Mouse (Mus musculus) thymus, postnatal 36 days (tissue): ENCODE data around the gene Hoxd12.

Experiments
- DNase-seq, 2 experiments: peaks; one replicate each; pipeline ENCODE4 v3.0.0; 2022; ENCODE audit warnings: mixed read lengths in 2 of 2

Hoxd12 gene

DNA sequence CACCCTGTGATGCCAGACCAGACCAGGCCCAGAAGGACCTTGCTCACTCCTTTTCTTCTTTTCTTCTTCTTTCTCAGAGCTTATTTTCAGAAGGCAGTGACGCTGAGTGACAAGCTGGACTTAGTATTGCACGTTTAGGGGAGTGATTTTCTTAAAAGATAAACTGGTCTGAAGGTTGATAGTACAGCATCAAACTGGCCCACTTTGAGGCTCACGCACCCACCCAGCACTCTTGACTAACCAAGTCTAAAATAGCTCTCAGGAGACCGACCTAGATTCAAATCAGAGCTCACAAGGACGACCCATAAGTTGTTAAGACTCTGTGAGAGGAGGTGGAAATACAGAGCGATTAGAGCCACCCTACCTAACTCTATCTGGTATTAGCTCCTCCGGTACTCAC is 8.4 kb upstream of the Hoxd12 start:
- no peak for DNase-seq

DNA sequence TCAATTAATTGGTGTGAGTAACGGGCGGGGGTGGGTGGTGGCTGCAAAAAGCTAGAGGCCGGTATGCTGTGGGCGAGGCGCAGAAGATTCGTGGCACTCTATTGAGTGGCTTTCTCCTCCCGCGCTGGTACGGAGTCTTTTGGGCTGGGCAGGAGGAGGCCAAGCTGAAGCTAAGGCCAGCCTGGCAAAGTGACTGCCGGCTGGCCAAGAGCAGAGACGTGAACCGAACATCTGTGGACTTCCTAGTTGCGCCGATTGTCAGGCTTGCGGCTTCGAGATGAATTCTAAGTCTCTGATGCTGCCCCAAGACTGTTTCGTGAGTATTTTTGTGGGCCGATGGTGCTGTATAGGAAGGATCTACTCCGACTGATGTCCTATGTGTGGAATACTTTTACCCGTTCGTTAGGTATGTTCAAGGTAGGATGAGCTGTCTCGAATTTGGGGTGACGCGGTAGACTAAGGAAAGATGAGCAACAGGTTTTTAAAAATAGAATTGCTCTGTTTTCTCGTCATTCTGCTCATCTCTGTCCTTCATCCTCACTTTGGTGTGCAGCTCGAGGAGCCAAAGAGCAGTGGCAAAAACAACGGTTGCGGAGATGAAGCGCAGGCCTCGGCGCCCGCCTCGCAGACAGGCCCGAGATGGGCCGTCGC is 7.5 kb upstream of the Hoxd12 start:
- no peak for DNase-seq

DNA sequence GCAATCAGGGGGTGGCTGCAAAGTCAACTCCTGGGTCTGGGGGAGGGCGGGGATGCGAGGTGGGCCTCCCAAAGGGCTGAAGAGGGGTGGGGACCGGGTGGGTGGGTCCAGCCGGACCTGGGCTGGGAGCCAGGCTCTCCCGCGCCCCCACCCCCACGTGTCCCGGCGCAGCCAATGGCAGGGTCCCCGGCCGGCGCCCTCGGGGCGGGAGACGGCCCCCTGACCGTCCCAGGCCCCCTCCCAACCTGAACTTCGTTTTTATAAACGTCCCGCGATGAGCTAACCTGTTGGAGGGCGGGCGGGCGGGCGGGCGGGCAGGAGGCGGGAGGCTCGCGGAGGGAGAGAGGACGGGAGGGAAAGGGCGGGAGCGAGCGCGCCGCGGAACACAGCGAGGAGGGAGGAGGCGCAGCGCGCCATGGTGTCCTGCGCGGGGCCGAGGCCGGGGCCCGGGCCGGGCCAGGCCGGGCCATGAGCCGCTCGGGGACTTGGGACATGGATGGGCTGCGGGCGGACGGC is 6.9 kb upstream of the Hoxd12 start, which contains the start of gene Hoxd13:
Gene Hoxd13 (plus strand): TSS at position 469 of the 516 bp plus-strand sequence.
- no peak for DNase-seq

- no peak for DNase-seq
These were observed 6.2 kb upstream of the Hoxd12 start for GRCm38 (mm10) chr2:74668370-74669229.

DNA sequence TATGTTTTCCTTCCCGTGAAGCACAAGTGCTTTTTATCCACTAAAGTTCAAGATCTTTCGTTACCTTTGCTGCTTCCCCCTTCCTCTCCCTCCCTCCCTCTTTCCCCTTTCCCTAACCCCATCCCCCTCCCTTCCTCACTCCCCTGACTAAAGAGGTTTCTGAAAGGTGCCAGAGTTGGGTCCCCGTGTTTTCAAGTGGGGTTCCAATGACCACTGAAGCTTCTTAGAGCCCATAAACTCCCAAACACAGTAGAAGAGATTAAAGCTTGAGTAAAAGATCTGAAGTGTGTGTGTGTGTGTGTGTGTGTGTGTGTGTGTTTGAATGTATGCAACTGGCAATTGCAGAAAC is 5.6 kb upstream of the Hoxd12 start:
- DNase-seq: no peak

- DNase-seq: no peak
These were observed 5.1 kb upstream of the Hoxd12 start for GRCm38 (mm10) chr2:74669650-74670235.

GRCm38 (mm10) chr2:74670632-74671188 is 4.1 kb upstream of the Hoxd12 start:
- DNase-seq: no peak

- no peak for DNase-seq
These were observed 3.0 kb upstream of the Hoxd12 start for GRCm38 (mm10) chr2:74671847-74672246.

DNA sequence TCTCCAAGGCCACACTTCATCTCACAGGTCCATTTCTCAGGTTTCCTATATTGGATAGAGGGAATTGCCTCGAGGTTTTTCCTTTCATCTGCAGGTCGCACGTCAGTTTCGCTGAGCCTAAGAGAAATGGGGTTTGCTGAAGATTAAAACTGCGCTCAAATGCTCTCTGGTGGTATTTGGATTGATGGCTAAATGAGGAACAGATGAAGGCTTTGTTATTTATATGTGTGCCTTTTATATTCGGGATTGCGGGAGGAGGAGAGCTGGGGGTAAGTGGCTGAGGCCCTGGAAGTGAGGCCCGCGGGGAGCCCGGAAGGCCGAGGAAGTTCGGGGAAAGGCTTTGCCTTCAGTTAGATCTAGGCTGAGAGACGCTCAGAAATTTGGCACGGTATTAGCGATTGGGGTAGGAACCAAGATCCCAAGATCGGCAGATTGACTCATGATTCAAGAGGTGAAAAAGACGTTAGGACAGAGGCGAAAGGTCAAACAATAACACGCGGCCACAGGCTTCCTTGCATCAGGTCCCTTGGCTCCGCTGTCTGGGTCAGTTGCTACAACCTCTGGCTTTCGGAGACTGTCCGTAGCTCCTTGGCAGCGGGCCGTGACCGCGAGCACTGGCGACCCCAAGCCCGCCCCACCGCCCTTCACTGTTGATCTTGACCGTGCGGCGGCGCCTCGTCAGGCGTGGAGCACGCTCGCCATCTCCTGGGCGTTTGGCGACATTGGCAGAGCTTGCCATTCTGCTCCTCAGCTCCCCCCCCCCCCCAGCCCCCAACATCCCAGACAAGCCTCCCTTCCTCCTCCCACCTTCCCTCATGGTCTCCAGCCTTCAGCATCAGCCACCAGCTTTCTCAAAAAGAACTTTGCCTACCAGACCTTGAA is 2.1 kb upstream of the Hoxd12 start:
- DNase-seq: peak in 1 of 2 experiments; percentile 37

DNA sequence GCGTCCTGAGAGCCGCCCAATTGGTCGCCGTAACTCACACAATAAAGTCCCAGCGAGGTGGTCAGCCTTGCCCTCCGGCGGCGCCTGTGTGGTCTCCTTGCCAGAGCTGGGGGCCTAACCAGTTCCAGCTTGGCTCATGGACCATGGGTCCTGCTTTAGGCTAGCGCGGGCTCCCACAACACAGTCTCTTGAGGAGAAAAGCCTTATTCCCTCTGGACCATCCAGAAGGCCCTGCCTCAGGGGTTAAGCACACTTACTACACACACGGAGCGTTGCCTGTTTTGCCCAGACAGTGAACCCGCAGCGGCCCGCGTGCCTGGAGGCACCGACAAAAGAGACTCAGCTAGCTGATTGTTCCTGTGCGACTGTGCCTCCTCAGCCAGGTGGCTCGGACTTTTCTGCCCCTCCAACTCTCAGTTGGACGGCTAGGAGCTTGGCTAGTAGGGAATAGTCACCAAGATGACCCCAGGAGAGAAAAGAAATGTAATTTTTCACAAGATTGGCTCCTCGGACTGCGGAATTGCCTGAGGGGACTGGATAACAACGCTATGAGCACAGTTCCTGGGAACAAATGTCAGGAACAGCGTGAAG is 883 bp upstream of the Hoxd12 start:
- DNase-seq: no peak

DNA sequence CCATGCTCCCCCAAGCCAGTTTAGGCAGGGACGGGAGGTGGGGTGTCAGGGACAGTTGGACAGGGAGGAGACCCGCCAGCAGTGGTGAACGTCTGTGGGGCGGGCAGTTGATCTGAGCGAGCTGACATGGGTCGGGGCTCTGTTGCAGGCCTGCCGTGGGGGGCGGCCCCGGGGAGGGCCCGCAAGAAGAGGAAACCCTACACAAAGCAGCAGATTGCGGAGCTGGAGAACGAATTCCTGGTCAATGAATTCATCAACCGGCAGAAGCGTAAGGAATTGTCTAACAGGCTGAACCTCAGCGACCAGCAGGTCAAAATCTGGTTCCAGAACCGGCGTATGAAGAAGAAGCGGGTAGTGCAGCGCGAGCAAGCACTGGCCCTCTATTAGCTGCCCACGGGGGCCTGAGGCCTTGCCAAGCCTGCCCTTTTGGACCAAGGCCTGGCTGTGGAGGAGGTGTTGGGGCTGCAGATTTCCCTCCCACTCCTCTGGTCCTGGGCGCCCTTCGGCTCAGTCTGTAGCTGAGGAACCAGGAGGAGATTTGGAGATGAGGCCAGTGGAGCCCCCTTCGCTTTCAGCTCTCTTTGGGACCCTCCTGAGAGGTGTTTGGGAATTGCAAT is 961 bp downstream of the Hoxd12 start:
- no peak for DNase-seq

GRCm38 (mm10) chr2:74676376-74677052 is 1.7 kb downstream of the Hoxd12 start:
- no peak for DNase-seq

GRCm38 (mm10) chr2:74677106-74677505 is 2.3 kb downstream of the Hoxd12 start:
- DNase-seq: no peak

DNA sequence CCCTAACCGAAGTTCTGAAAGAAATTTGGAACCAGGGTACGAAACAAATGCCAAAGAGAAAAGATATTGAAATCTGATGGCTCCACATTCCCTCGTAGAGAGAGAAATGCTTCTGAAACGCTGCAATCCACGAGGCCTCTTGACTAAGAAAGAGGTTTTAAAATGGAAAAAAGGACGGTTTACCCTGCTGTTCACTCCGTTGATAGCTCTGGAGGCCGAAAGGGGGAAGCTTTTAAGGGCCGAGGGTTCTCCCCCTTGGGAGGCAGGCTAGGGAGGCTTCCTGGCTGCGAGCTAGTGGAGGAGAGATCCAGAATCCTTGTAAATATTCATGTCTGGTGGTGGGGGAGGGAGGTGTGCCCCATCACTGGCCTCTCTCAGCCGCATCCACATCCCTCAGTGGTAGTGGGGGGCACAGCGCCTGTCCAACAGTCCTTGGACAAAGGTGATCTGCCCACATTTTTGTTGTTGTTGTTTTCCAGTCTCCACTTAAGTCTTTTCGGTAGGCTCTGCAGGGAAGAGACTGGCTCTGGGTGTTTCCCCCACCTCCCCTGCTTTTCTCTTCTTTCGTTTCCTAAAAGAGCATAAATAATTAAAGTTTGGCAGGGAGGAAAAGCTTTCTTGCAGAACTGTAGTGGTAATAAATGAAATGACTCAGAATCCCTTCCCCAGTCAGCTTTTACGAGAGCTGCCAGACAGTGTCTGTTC is 4.2 kb downstream of the Hoxd12 start, which contains the start of gene Hoxd11:
Gene Hoxd11 (plus strand): TSS at position 667 of the 705 bp plus-strand sequence.
- DNase-seq: no peak

- no peak for DNase-seq
These were observed 4.8 kb downstream of the Hoxd12 start for GRCm38 (mm10) chr2:74679596-74679971.

- DNase-seq: no peak
These were observed 5.2 kb downstream of the Hoxd12 start for GRCm38 (mm10) chr2:74679980-74680379.

DNA sequence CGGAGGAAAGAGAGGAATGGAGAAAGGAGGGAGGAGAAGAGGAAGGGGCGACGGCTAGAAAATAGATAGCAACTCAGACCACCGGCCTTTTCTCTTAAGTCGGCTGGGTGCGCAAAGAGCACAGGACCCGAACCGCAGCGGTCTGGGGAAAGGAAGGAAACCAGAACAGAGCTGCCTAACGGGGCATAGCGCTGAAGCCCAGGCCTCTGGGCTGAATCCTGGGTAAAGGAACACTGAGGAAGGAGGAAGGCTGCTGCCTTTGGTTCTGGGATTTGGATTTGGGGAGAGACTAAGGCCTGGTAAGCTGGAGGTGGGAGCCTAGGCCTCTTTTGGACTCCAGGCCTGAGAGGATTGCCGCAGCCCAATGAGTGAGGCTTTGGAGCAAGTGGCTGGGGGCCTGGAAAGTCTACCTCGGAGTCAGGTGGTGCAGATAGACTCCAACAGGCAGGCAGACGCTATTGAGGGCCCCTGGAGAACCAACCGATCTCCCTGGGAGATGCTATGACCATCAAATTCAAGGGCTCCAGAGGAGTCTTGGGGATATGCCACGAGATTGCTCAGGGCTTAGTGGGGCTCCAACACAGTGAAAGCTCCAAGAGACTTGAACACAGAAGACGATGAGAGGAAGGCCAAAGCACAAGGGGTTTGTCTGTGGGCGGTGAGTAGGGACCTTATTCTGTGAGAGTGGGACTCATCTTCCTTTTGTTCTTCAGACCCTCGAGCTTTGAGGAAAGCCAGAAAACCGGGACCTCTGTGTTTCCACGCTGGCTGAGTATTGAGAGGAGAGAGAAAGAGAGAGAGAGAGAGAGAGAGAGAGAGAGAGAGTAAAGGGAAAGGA is 6.0 kb downstream of the Hoxd12 start:
- DNase-seq: no peak

DNA sequence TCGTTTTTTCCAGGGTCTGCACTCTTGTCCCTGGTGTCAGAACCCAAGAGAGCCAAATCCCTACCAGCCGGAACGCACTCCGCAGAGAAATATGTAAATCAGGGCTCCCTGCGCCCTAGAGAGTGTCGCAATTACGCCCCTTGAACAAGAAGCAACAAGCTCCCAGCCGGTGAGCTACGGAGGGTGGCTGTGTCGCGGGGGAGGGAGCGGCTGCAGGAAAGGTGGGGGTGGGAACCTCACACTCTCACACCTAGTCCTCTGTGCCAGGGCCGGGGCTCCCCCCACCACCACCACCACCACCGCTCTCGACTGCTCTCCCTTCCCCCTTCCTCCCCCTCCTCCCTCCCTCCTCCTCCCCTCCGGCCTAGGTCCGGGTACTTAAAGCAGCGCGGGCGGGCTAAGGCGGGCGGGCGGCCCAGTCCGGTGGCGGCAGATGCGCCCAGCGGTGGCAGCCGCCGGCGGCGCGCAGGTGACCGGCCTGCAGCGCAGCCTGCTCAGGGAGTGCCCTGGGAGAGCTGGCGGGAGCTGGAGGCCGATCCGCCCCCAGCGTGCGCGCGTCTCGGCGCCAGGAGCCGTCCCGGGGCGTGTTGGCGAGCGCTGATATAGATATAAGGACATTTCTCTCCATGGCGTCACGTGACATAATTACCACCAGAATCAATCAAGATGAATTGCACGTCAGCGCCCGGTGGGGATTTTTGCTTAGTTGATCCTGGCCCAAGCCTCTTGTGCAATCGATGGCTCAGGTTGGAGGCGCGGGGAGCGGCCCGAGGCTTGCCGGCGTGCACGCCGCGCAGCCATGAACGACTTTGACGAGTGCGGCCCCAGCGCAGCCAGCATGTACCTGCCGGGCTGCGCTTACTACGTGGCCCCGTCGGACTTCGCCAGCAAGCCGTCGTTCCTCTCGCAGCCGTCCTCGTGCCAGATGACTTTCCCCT is 7.0 kb downstream of the Hoxd12 start:
- no peak for DNase-seq
